Mouse (Mus musculus) yolk sac, embryonic 10.5 days (tissue): Measurements from ENCODE around the gene Gzmc.
"Not testable (repeated sequence)": the region's sequence is repeated elsewhere in the genome, so short reads cannot be mapped to it uniquely, and the experiment has no call there.

Source experiments
- DNase-seq: peaks from one replicate; pipeline ENCODE4 v3.0.0-alpha.2; 2017; ENCODE audit warnings: low spot score

Gene Gzmc

GRCm38 (mm10) chr14:56234556-56234955, at the start of gene Gzmc:
Gene Gzmc (minus strand): TSS chr14:56234656.
- no peak for DNase-seq

- no peak for DNase-seq
Observed at GRCm38 (mm10) chr14:56283816-56284215, 49.4 kb upstream of the Gzmc start.

GRCm38 (mm10) chr14:56281090-56281489, 46.6 kb upstream of the Gzmc start:
- DNase-seq: no peak

- not testable (repeated sequence) for DNase-seq
Observed at GRCm38 (mm10) chr14:56278691-56279090, 44.2 kb upstream of the Gzmc start.

DNA sequence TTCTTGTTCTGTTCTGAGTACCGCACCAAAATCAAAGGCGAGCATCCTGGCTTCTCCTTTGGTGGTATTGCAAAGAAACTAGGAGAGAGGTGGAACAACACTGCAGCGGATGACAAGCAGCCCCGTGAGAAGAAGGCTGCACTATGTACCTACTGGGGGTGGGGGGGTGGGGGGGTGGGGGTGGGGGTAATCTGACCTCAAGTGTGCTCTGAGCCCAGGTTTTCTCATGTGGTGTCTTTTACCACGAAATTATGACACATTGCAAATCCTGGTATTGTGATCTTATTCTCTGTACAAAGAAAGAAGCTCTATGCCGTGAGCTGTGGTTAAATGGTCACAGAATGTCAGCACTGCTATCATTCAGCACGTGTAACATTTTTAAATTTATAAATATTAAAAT, 41.6 kb upstream of the Gzmc start:
- not testable (repeated sequence) for DNase-seq

- no peak for DNase-seq
Observed at GRCm38 (mm10) chr14:56266109-56266508, 31.7 kb upstream of the Gzmc start.

- no peak for DNase-seq
Observed at GRCm38 (mm10) chr14:56262153-56262552, 27.7 kb upstream of the Gzmc start, which contains the start of gene Gzmb. Gene Gzmb (minus strand): TSS chr14:56262260.

GRCm38 (mm10) chr14:56240409-56240808, 6.0 kb upstream of the Gzmc start:
- DNase-seq: no peak

DNA sequence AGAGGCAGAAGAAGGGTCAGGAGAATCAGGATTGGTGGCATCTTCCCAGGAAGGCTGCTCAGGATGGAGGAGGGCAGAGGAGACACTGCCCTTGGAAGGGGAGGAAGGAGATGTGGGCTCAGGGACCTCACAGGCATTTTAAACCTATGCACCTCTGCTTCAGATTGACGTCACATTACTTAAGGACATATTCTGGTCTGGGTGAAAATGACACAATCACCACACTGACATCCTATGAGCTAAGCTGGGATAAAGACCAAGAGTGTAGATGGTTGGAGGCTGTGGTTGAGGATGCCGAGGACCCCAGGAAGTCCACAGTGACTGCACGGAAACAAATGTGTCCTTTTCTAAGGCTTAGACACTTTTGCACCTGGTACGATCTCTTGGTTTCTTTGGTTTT, 23.1 kb downstream of the Gzmc start, which contains the start of gene Gzmf:
Gzmf (minus strand) TSS at position 101 of the 400 bp plus-strand sequence.
- DNase-seq: no peak

DNA sequence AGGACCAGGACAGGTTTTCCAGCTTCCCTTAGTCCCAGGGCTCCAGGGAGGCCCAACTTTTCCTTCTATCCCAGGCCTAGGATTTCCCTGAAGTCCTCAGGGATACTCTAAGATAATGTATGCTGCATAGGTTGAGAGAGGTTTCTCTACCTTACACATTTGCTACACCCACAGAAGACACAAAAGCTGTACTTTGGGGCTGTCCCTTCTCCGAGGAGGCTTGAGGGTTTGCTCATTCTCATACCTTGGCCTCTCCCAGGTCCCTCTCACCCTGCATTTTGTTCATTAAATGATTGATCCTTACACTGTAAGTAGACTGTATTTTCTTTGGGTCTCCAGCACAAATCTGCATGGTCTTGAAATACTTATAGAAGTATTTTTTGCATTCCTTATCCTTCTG, 28.8 kb downstream of the Gzmc start:
- no peak for DNase-seq

- DNase-seq: peak; percentile 16
Observed at GRCm38 (mm10) chr14:56205021-56205420, 29.4 kb downstream of the Gzmc start.

DNA sequence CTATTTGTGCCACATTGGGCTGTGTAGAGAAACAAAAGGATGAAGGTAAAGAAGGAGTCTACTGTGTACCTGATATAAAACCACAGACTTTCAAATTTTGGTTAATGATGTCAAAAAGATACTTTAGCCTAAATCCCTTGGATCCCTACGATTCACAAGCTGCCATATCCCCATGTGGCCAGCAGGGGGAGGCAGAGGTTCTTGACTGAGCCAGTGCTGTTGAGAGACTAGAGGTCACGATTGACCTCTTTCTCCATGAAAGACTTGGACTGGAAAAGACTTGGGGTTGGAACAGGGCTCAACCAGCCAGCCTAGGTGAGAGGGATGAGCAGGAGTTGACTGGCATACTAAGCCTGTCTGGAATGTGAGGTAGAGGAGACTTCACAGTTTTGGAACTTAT, 30.5 kb downstream of the Gzmc start:
- peak; percentile 26 for DNase-seq

DNA sequence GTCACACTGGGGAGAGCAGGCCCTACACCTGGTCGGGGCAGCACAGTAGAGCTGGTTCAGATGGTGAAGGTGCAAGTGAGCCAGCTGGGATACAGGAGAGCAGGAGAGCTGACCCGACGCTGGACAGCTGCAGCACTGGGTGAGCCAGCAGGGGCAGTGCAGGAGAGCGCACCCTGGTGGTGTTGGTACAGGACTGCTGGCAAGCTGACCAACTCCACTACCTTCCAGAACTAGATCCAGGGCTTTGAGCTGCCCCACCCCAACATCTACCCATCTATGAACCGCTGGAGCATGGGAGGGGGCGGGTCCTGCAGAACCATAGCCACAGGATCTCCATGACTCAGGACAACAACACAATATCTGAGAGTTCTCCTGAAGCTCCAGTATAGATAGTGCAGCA, 47.5 kb downstream of the Gzmc start:
- no peak for DNase-seq

GRCm38 (mm10) chr14:56186521-56186920, 47.9 kb downstream of the Gzmc start:
- no peak for DNase-seq
